Mouse (Mus musculus) large intestine, adult 2 months (tissue): ENCODE measurements around the gene Yars. TPM values are rescaled to one million over a fixed set of nuclear protein-coding genes. Genes with fewer than 3 reads are reported as not detected.

Experiments
- DNase-seq: peaks from one replicate; pipeline ENCODE4 v3.0.0-alpha.2; 2012; ENCODE audit warnings: low read depth, low spot score
- WGBS: fragments of 180-500 bp; shearing (Covaris S2); methylation state at CpG from one replicate; pipeline ENCODE4 v1.1.7; 2018; 5-methylcytosine and 5-hydroxymethylcytosine counted together
- polyA plus RNA-seq: library from polyadenylated mRNA; depleted of rRNA; stranded (reverse); fragments of >200 nt; gene quantifications from 2 replicates; pipeline ENCODE4 v1.2.3, GENCODE M21; 2012; rRNA removed

Gene Yars
- polyA plus RNA-seq = 15.6 and 18.4 TPM in 2 replicates

GRCm38 (mm10) chr4:129189542-129190519 is at the start of gene Yars, which contains the start of gene S100pbp:
Gene Yars (plus strand): TSS chr4:129189760.
Gene S100pbp (minus strand): TSS chr4:129189727.
- under 1% methylated on average over 58 of the region's 58 CpGs for whole genome bisulfite sequencing

GRCm38 (mm10) chr4:129140808-129141207 is 48.8 kb upstream of the Yars start:
- no peak for DNase-seq
- WGBS = 87% methylated on average over 4 of the region's 4 CpGs

More at GRCm38 (mm10) chr4:129189542-129190519, at the start of gene Yars, which contains the start of gene S100pbp:
- DNase-seq = peak; percentile 85

GRCm38 (mm10) chr4:129141560-129142438 is 47.8 kb upstream of the Yars start:
- no peak for DNase-seq
- WGBS = 76% methylated on average over 17 of the region's 17 CpGs

GRCm38 (mm10) chr4:129142439-129143045 is 47.0 kb upstream of the Yars start:
- WGBS = 85% methylated on average over 11 of the region's 11 CpGs

GRCm38 (mm10) chr4:129143509-129143908 is 46.1 kb upstream of the Yars start:
- 78% methylated on average over 5 of the region's 5 CpGs for WGBS
- DNase-seq = no peak

More at GRCm38 (mm10) chr4:129142439-129143045, 47.0 kb upstream of the Yars start:
- DNase-seq = no peak

GRCm38 (mm10) chr4:129144401-129145367 is 44.9 kb upstream of the Yars start:
- 73% methylated on average over 16 of the region's 16 CpGs for WGBS

GRCm38 (mm10) chr4:129145411-129145810 is 44.1 kb upstream of the Yars start:
- 52% methylated on average over 4 of the region's 4 CpGs for WGBS
- no peak for DNase-seq

More at GRCm38 (mm10) chr4:129144401-129145367, 44.9 kb upstream of the Yars start:
- DNase-seq = no peak

GRCm38 (mm10) chr4:129145943-129146342 is 43.6 kb upstream of the Yars start:
- 56% methylated on average over 4 of the region's 4 CpGs for WGBS
- DNase-seq = no peak

- DNase-seq = no peak
- 31% methylated on average over 2 of the region's 2 CpGs for WGBS
Measured at GRCm38 (mm10) chr4:129146392-129146791, 43.2 kb upstream of the Yars start.

- WGBS = 87% methylated on average over 13 of the region's 13 CpGs
- no peak for DNase-seq
Measured at GRCm38 (mm10) chr4:129147552-129148103, 41.9 kb upstream of the Yars start.

- no peak for DNase-seq
- 73% methylated on average over 1 of the region's 1 CpGs for WGBS
Measured at GRCm38 (mm10) chr4:129149321-129149720, 40.2 kb upstream of the Yars start.

GRCm38 (mm10) chr4:129151276-129151811 is 38.2 kb upstream of the Yars start:
- WGBS = 33% methylated on average over 4 of the region's 4 CpGs
- peak; percentile 55 for DNase-seq

GRCm38 (mm10) chr4:129157541-129157940 is 32.0 kb upstream of the Yars start:
- WGBS = 12% methylated on average over 5 of the region's 5 CpGs
- peak; percentile 44 for DNase-seq

GRCm38 (mm10) chr4:129158549-129158948 is 31.0 kb upstream of the Yars start:
- 14% methylated on average over 3 of the region's 3 CpGs for WGBS
- no peak for DNase-seq

- no peak for DNase-seq
- 82% methylated on average over 1 of the region's 1 CpGs for WGBS
Measured at GRCm38 (mm10) chr4:129161076-129161475, 28.5 kb upstream of the Yars start.

GRCm38 (mm10) chr4:129161581-129162255 is 27.8 kb upstream of the Yars start:
- peak; percentile 71 for DNase-seq
- 32% methylated on average over 4 of the region's 4 CpGs for WGBS

- WGBS = 82% methylated on average over 1 of the region's 1 CpGs
- no peak for DNase-seq
Measured at GRCm38 (mm10) chr4:129172529-129172928, 17.0 kb upstream of the Yars start.
